Mouse (Mus musculus) large intestine, adult 2 months (tissue): Measurements from ENCODE around the gene Ugt1a10. TPM values are rescaled to one million over a fixed set of nuclear protein-coding genes. Genes with fewer than 3 reads are reported as not detected.
"Not testable (repeated sequence)": the region's sequence is repeated elsewhere in the genome, so short reads cannot be mapped to it uniquely, and the experiment has no call there.

Experiments
- DNase-seq: peaks from one replicate; pipeline ENCODE4 v3.0.0-alpha.2; 2012; ENCODE audit warnings: low read depth, low spot score
- WGBS: fragments of 180-500 bp; shearing (Covaris S2); methylation state at CpG from one replicate; pipeline ENCODE4 v1.1.7; 2018; 5-methylcytosine and 5-hydroxymethylcytosine counted together
- polyA plus RNA-seq: library from polyadenylated mRNA; depleted of rRNA; stranded (reverse); fragments of >200 nt; gene quantifications from 2 replicates; pipeline ENCODE4 v1.2.3, GENCODE M21; 2012

Gene Ugt1a10
- polyA plus RNA-seq, 1 experiment: 0.24 TPM

DNA sequence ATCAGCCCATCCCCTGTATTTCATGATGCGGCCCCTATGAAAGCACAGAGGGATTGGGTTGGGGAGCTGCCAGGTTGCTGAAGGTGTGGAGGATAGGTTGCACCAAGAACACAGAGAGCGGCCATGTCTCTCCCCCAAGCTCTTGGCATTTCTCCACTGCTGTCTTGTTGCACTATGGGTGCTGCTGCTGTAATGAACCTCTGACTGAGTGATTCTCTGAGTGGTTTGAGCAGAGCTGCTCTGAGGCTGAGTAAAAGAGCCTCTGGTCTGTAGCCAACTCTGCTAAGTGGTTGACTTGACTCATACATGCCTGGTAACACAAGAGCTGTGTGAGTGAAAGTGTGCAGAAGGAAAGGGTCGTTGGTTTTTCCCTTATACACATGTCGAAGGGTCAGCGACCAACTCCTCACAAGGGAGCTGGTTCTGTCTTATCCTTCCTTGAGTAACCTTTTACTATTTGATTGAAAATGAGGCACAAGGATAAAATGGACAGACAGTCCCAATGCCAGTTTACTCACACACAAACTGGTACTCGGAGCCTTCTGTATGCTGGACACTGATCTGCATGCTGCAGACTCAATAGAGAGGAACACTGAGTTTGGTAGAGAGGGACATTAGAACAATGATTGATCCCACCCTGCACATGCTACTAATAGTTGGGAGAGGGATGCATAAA lies 80.2 kb downstream of the Ugt1a10 start:
- DNase-seq: not testable (repeated sequence)
- 34% methylated on average over 6 of the region's 6 CpGs for WGBS

DNA sequence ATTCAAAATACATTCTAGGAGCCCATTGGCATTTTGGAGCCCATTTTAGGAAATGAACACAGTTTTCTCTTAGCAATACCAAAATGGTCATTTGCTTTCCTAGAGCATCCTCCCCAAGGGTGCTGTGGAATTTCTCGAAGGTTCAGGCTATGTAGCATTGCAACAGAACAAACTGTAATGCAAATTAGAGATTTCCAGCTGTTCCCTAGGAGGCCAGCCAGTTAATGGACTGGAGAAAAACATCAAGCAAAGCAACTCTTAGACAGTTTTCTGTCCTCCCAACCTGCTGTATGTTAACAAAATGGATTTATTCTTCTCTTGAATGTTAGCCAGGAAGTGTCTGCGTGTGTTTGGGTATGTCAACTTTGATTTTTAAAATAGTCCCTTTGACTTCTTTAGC lies 81.5 kb downstream of the Ugt1a10 start:
- 52% methylated on average over 2 of the region's 2 CpGs for WGBS
- DNase-seq: no peak

DNA sequence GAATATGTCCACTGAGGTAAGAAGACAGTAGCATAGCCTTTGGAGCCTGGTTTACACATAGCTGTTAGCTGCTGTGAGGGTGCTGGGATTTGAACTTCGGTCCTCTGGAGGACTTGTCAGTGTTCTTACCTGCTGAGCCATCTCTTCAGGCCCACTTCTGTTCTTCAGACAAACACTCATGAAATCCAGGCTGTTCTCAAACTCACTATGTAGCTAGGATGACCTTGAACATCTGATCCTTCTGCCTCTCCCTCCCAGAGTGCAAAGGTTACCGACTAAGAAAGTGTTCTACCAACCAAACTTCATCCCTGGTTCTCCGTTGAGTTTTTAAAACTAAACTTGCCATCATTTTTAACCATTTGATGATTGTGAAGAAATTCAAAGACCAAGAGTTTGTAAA lies 82.1 kb downstream of the Ugt1a10 start:
- DNase-seq: no peak
- 53% methylated on average over 3 of the region's 3 CpGs for WGBS

DNA sequence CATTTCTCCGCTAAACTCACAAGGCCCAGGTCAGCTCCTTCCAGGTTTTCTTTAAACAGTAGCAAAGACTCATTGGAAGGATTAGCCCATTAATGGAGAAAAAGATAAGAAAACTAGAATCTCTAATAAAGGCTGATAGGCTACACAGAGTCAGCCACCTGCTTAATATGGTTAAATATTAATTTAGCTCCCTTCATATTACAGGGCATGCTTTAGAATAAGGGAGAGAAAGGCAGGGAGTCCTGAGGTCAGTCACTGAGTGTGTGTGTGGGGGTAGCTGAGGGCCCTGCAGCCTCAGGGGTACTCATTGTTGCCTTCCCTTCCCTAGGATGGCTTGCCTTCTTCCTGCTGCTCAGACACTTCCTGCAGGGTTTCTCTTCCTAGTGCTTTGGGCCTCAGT lies 83.0 kb downstream of the Ugt1a10 start:
- WGBS: 91% methylated on average over 1 of the region's 1 CpGs
- no peak for DNase-seq

DNA sequence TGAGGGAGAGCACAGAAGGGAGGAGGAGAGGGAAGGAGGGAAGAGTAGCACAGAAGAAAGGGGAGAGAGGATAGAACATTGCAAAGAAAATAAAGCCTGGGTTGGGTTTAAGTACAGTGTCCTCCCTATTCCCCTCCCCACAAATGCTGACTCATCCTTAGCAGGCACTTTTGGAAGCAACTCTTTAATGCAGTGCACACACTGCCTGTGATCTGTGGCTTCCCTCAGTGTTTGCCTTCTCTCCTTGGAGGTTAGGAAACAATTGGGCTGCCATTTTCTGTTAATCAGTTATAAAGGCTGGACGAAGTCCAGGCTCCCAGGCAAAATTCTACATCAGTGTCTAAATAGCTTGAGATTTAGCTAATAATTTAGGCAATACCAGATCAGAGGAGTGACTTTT lies 85.3 kb downstream of the Ugt1a10 start:
- not testable (repeated sequence) for DNase-seq
- 22% methylated on average over 1 of the region's 1 CpGs for WGBS

DNA sequence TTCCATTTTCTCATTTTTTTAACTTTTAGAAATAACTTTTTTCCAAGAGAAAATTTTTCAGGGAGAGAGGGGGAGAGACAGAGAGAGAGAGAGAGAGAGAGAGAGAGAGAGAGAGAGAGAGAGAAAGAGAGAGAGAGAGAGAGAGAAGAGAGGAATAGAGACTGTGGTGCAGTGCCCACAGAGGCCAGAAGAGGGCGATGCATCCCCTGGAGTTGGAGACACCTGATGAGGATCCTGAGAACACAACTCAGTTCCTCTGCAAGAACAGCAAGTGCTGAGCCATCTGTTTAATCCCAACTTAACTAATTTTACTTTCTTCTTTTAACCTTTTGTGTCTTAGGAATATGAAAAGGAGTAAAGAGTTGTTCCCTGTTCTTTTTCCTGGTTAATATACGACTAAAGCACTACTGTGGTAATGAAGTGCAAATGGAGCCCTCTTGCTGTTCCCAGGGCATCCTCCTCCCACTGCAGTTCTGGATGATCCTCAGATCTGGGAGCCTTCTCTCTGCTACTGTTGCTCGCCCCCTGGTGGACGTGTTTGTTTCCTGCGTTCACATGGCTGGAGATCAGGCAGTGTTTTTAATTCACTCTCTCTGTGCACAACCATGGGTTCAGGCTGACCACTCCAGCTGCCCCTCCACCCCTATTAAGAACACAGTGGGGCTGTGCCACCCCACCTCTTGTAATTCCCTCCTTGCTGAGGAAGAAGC lies 88.9 kb downstream of the Ugt1a10 start:
- not testable (repeated sequence) for DNase-seq
- 4% methylated on average over 5 of the region's 5 CpGs for WGBS

DNA sequence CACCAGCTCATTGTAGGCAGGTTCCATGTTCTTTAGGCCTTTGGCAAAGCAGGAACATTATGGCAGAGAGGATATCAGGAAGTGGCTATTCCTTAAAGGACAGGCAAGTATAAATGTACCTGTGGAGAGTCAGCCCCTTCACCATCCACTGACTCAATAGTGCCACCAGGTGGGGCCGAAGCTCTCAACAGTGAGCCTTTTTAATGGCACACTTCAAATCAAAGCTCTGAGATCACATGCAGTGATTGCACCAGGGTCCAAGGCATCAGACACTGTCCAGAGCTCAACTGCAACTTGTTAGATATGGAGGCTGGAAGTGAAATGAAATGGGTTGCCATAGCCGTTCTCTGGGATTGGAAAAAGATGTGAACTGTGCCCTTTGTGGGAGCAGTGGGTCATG lies 90.1 kb downstream of the Ugt1a10 start:
- not testable (repeated sequence) for DNase-seq
- WGBS: 75% methylated on average over 2 of the region's 2 CpGs

DNA sequence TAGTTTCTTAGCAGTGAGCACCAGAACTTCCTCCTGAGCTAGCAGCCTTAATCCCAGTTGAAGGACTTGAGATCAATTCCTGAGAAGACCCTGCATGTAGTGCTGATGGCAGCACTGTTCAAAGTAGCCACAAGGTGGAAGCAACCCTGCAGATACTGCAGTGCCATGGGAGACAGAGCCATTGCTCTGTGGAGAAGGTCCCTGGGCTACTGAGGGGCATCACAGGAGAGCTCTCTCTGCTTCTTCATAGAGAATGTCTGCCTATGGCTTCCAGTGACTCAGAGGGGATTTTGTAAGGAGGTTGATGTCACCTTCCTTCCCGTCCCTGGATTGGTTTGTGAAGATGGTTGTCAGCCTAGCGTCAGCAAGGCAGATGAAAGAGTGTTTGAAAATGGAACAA lies 94.9 kb downstream of the Ugt1a10 start:
- DNase-seq: not testable (repeated sequence)

DNA sequence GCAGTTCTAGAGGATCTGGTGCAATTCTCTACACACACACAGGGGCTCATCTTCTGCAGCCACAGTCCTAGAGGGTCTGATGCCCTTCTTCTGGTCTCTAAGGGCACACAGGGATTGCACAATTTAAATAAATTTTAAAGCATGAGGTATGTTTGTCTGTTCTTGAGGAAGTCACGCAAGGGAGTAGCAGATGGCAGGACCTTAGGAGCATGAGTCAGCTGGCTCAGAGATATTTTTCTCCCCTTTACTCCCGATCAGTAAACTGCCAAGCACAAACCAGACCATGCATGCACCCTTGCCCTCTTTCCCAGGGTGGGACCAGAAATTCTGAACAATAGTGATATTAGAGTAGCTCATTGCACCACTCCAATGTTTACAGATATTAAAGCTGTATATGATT lies 103.2 kb downstream of the Ugt1a10 start:
- 13% methylated on average over 2 of the region's 2 CpGs for WGBS

More for the DNA sequence above, 94.9 kb downstream of the Ugt1a10 start:
- 86% methylated on average over 2 of the region's 2 CpGs for WGBS

DNA sequence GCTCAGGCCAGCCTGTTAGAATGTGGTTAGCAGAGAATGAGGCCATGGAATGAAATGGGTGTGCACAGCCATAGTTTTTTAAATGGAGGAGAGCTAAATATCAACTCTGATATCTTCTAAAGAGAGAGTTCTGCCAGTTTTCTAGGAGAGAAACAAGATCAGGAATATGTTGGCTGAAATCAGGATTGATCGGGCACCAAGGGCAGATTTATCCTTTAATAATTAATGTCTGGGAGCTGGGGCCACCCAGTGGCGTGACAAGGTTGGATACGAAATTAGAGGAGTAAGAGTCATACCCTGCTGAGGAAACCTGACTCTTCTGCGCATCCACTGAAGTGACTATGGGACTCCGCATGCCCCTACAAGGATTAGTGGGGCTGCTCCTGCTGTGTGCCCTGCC lies 110.5 kb downstream of the Ugt1a10 start, which contains the start of gene Ugt1a5:
Gene Ugt1a5, plus strand, starts transcription at position 302 of the 400 bp plus-strand sequence.
- no peak for DNase-seq
- WGBS: 93% methylated on average over 5 of the region's 5 CpGs

More for the DNA sequence above, 103.2 kb downstream of the Ugt1a10 start:
- DNase-seq: peak; percentile 37

DNA sequence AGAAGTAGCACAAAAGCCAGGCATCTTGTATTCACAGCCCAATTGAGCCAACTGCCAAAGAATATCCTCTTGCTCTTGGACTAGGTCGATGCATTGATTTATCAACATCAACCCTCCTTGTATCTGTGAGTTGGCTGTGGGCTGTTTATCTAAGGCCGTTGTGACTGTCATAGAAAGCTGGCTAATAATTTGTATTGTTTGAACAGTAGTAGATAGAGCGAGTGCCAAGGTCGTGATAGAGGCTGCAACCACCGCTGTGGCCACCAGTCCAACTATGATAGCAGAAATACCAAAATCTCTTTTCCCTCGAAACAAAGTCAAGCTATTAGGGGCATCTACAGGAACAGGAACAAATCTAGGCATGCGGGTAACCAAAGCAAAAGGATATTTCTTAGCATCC lies 117.0 kb downstream of the Ugt1a10 start:
- WGBS: 81% methylated on average over 7 of the region's 7 CpGs
- not testable (repeated sequence) for DNase-seq

DNA sequence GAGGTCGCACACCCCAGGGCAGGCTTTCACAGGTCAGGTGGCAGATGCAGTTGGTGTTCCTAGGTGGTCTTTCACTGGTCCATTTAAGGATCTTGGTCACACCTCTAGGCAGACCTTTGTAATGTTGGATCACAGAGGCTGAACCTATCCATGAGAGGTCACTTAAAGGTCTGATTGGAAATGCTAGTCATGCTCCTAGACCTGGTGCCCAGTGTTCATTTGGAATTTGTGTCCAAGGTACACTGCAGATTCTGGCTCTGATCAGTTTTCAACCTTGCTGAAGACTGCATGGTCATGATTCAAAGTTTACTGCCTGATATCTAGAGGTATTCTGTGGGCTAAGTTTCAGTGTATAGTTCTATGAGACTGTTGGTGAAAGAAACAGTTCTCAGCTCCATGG lies 124.5 kb downstream of the Ugt1a10 start:
- WGBS: 83% methylated on average over 1 of the region's 1 CpGs
- DNase-seq: no peak

DNA sequence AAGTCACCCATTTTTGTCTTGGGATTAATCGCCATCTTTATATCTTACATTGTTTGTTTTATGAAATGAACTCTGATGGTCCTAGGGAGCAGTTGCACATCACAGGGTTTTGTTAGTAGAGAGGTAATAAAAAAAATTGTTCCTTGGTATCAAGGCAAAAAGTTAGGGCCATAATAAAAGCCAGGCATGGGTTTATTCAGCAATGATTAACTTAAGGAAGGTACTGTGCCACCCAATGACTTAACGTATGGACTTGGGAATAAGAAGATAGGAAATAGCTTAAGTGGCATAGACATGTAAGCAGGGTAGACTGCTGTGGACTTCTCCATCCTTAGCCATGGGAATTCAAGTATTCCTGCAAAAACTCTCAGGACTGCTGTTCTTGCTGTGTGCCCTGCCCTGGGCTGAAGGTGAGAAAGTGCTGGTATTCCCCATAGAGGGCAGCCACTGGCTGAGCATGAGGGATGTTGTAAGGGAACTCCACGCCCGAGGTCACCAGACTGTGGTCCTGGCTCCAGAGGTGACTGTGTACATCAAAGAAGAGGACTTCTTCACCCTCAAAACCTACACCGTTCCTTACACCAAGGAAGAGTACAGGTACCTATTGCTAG lies 131.2 kb downstream of the Ugt1a10 start:
- WGBS: 29% methylated on average over 5 of the region's 5 CpGs
- peak; percentile 64 for DNase-seq

DNA sequence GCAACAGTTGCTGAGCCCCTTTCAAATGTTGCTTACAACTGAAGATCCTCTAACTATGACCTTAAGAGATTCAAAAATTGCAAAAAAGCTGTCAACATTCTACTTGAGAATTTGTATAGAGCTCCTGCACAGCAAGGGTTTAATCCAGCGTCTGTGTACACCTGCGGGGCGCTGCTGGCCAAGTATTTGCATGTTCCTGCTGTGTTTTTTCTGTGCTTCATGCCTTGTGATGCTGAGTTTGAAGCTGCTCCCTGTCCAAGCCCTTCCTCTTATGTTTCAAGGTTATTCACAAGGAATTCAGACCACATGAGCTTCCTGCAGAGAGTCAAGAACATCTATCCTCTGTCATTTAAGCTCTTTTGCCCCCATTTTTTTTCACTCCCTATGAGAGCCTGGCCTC lies 136.9 kb downstream of the Ugt1a10 start:
- no peak for DNase-seq
- WGBS: 83% methylated on average over 3 of the region's 3 CpGs

DNA sequence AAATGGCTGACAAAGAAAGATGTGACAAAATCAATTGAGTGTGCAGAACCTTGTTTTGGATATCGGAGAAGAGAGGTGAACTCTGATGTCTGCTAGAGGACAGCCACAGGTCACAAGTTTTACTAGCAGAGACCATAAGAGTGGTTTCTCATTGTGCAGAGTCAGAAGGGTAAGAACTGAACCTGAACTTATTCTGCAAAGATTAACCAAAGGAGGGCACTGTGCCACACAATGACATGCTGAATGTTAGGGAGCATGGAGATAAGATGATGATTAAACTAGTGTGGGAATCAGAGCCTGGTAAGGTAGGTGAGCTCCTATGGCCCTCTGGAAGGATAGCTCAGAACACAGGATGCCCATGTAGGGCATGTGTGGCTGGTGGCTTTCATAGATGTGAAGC lies 140.5 kb downstream of the Ugt1a10 start:
- WGBS: 75% methylated on average over 1 of the region's 1 CpGs
- no peak for DNase-seq

DNA sequence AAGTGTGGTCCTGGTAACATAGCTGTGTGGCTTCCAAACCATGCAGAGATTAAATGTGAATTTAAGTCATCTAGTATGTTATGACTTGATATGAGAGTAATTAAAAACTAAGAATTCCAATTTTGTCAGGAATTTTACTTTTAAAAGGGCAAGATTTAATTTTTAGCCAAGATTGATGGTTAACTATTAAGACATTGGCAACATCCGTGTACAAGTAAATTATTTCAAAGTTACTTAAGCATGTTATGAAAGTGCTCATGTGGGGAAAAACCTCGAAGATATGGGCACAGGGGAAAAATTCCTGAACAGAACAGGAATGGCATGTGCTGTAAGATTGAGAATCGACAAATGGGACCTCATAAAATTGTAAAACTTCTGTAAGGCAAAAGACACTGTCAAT lies 142.3 kb downstream of the Ugt1a10 start:
- 68% methylated on average over 3 of the region's 3 CpGs for WGBS
- no peak for DNase-seq

DNA sequence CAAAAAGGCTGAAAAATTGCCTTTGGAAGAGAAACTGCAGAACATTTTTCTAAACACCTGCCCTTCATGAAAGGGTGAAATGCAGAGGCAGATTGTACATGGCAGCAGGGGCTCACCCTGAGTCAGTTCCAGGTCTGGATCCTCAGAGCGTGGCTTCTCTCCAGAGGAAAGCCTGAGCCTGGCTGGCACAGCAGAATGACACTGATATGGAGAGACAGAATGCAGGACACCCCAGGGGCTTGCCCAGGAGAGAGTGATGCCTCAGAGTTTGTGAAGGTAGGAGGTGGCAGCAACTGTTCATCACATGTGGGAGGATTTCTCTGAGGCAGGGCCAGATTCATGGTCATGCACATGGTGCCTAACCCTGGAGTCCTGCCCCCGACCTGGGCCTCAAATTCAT lies 144.8 kb downstream of the Ugt1a10 start:
- 75% methylated on average over 2 of the region's 2 CpGs for WGBS
- no peak for DNase-seq

DNA sequence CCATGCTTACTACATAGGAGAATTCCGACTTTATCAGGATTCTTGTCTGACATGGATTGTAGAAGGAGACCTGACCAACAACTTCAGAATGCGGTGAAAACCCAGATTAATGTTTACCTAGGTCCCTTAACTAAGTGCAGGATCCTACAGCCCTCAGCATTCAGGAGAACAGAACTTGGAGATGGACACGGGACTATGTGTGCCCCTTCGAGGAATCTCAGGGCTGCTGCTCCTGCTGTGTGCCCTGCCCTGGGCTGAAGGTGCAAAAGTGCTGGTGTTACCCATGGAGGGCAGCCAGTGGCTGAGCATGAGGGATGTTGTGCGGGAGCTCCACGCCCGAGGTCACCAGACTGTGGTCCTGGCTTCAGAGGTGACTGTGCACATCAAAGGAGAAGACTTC lies 145.3 kb downstream of the Ugt1a10 start, which contains the start of gene Ugt1a2:
Gene Ugt1a2, plus strand, starts transcription at position 146 of the 400 bp plus-strand sequence.
- WGBS: 68% methylated on average over 7 of the region's 7 CpGs

DNA sequence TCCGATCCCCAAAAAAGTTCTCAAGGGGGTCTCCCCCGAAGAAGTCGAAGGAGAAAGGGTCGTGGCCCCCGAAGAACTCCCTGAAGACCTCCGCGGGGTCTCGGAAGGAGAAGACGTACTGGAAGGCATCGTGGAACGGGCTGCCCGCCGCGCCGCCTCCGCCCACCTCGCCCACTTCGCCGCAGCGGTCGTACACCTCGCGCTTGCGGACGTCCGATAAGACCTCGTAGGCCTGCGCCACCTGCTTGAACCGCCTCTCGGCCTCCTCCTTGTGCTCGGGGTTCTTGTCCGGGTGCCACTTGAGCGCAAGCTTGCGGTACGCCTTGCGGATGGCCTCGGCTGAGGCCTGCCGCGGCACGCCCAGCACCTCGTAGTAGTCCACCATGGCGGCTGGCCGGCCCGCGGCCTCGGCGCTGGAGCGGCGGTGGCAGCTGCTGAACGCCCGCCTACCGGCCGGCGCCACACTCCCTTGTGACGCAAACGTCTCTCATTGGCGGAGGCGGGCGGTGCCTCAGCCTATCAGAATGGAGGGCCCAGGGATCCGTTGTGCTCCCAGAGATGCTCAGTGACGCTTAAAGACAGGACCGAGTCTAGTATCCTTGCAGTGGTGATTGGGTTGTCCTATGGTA lies 150.2 kb downstream of the Ugt1a10 start, which contains the start of gene Dnajb3:
Gene Dnajb3, minus strand, starts transcription at position 489 of the 629 bp plus-strand sequence.
- WGBS: 50% methylated on average over 62 of the region's 62 CpGs
- DNase-seq: no peak

More for the DNA sequence above, 145.3 kb downstream of the Ugt1a10 start, which contains the start of gene Ugt1a2:
- DNase-seq: no peak

DNA sequence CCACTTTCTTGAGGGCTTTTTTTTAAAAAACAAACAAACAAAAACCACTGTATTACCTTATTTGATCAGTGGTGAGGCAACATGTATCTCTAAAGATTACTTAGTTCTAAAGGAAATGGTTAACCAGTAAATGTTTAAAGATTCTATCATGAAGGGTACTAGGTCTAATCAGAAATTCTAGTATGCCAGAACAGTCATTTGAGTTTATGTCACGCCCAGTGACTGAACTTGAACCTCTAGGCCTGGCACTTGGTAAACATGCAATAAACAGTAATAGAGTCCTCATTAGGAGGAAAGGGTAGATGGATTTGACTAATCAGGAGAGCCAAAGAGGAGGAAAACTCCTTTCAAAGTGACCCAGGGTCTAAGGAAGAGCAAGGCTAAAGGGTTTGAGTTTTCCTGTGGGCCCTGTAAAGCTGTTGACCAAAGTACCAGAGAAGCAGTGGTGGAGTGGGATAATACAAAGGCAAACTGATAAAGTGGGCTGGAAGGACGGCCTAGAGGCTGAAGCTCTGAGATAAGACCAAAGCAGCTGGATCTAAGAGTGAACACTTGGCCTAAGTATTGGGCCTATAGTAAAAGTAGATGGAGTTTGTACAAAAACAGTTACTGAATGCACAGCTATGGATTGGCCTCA lies 151.8 kb downstream of the Ugt1a10 start:
- 40% methylated on average over 2 of the region's 2 CpGs for WGBS
- no peak for DNase-seq
